Mouse (Mus musculus) megakaryocyte, embryonic 14.5 days (primary cell): Measurements from ENCODE around the gene Rrnad1.

ENCODE experiments used
- FLI1 ChIP-seq: IDR thresholded peaks from 2 replicates; pipeline ENCODE4 v1.6.1; 2012; ENCODE audit warnings: low read length, inconsistent platforms, mixed read lengths
- GATA1 ChIP-seq: IDR thresholded peaks from 3 replicates; pipeline ENCODE4 v1.6.1; 2012; ENCODE audit warnings: mixed read lengths, low read length, inconsistent platforms, borderline replicate concordance

DNA sequence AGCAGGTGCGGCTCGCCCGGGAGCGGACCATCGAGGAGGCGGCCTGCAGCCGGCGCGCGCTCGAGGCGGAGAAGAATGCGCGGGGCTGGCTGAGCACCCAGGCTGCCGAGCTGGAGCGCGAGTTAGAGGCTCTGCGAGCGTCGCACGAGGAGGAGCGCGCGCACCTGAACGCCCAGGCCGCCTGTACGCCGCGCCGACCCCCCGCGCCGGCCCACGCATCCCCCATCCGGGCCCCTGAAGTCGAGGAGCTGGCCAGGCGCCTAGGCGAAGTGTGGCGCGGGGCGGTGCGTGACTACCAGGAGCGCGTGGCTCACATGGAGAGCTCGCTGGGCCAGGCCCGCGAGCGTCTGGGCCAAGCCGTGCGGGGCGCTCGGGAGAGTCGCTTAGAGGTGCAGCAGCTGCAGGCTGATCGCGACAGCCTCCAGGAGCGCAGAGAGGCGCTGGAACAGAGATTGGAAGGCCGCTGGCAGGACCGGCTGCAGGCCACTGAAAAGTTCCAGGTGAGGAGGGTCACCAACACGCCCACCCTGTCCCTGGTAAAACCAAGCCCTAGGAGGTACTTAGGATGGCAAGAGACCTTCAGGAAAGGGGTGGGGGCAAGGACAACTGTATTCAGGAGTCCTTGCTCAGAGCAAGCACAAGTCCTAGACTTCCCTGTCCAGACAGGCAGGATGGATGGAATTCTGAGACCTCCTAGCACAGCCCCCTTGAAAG lies 41.1 kb upstream of the Rrnad1 start:
- no peak for TF ChIP-seq GATA1
- TF ChIP-seq FLI1: no peak
